Mouse (Mus musculus) hindlimb bud, embryonic 11.5 days (tissue): ENCODE results near the gene Ccdc96.

Experiments used
- DNase-seq: peaks from one replicate; pipeline ENCODE4 v3.0.0-alpha.2; 2012; ENCODE audit warnings: low read depth, low spot score; ENCODE audit errors: extremely low spot score

Gene Ccdc96

GRCm38 (mm10) chr5:36472876-36473655, 11.3 kb upstream of the Ccdc96 start:
- no peak for DNase-seq

DNA sequence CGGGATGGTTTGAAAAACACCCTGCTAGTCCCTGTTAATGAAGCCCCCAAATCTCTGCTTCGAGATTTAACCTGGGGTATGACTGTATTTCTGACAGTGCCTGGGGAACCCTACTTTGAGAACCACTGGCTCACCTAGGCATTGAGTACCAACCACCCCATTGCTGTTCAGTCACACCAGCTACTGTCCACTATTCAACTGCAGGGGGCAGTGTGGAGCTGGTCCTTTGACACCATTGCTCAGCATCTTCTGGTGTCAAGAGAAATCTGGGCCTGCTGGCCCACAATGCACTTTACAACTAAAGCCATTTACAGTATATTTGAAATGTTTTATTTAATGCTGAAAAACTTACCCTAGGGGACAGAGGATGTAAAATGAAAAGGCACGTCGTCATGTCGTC, 10.1 kb upstream of the Ccdc96 start:
- DNase-seq: no peak

GRCm38 (mm10) chr5:36477486-36477885, 6.9 kb upstream of the Ccdc96 start:
- DNase-seq: no peak

DNA sequence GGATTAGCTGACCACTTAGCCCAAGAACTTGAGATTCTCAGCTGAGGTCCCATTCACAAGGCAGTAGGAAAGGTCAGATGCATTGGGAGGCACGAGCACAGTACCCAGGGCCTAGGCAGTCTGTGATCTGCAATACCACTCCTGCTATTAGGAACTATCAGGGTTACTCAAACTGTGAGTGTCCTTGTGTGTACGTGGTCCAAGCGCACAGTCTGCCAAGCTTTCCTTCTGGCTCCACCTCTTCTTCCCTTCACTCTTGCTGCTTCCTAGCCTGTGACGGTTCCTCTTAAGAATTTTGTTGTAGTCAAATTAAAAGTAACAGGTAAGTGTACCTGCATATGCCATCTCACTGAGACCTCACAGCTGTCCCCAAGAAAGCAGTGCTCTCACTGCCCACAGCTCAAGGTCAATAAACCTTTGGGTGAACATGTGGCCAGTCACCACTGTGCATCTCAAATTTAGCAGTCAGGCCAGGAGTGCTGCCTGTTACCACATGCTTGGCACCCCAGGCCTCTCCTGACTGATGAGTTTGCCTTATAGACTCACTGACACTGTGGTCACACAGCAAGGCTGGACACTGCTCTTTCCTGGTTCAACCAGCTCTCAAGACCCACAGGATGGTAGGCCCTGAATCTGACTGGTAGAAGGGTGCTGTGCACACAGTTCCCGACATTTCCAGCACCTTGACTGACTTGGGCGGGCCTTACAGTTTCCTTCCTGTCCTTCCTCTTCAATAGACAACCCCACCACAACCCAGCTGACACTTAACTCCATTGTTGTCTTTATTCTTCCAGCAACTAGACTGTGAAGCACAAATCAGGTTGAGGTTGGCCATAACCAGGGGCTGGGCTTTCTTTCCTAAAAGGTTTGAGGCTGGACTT, 5.6 kb upstream of the Ccdc96 start:
- DNase-seq: no peak

DNA sequence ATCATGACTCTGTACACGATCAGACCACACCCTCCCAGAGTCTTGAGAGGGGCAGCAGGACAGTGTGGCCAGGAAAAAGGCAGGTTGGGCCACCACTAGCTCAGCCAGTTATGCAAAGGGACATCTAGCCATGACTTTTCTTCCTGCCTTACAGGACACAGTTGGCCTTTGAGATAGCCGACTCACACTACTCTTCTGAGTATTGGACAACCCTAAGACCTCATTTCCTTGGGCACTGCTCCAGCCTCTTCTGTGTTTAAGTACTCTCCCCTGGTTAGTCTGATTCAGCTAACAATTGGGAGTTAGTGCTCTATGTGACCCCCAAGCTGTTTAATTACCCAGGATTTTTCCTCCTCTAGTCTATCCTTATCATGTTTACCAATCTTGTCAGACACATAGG, 4.7 kb upstream of the Ccdc96 start:
- DNase-seq: no peak

GRCm38 (mm10) chr5:36480398-36480797, 4.0 kb upstream of the Ccdc96 start:
- DNase-seq: no peak

GRCm38 (mm10) chr5:36481114-36481513, 3.3 kb upstream of the Ccdc96 start:
- DNase-seq: no peak

DNA sequence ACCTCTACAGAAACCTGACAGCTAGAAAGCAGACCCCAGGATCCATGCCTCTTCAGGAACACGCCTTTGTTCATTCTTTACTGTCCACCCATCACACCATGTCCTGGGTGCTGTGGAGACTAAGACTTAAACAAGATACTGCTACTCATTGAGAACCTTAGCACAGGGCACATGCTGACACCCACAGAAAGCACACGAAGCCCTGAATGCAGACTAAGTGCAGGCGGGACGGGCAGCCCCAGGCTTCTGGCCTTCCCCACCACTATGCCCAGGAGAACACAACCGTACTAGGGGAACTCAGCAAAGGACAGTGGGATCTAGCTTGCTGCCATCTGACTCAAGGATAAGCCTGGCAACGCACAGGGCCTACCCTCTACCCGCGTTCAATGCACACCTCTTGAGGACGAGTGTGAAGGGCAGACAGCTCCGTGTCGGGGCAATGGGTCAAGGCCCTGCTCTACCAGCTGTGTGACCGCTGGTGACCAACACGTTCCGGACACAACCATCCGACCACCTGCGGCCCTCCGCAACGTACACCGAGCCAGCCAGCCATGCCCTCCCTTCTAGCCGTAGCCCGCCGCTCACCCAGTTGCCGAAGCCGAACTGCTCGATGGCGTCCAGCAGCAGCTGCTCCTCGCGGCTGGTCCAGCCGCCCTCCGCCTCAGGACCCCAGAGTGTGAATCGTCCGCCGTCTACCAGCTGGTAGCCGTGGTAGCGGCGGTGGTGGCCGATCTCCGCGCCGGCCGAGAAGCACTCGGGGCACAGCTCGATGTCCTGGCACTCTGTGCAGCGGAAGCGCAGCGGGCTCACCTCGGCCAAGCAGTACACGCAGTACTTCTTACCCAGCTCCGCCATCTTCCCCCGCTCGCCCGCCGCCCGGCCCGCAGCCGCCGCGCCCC, 936 bp upstream of the Ccdc96 start:
- no peak for DNase-seq

DNA sequence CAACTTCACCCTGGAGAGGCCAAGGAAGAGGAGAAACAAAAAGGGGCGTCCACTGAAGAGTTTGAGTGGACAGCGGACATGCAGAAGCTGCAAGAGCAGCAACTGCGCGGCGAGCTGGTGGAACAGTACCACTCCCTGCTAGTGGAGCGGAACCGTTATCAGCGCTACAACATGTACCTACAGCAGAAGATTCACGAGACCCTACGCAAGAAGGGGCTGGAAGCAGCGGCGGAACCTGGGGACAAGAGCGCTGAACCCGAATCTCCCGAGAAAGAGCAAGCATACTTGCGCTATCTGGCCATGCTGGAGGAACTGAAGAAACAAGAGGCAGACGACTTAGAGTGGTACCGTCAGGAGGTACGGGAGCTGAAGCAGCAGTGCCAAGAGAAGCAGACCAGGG, 918 bp downstream of the Ccdc96 start:
- no peak for DNase-seq

- DNase-seq: no peak
These were observed 4.8 kb downstream of the Ccdc96 start for GRCm38 (mm10) chr5:36489225-36489624.

DNA sequence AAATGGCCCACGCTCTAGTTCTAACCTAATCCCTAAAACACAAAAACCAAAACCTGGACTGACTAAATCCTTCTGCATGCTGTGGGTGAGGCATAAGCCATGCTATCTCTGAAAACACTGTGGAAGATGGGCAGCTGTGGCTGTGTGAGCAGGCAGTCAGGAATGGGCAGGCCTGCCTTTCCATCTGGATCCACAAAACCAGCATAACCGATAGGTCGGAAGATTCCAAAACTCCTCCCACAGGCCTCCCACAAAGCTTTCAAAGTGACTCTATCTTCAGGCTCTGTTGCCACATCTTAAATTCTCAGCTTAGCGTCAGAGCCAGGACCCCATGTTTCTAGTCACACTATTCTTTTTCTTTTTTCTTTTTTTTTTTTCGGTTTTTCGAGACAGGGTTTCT, 9.5 kb downstream of the Ccdc96 start:
- no peak for DNase-seq

GRCm38 (mm10) chr5:36494709-36495108, 10.3 kb downstream of the Ccdc96 start:
- no peak for DNase-seq

- no peak for DNase-seq
These were observed 20.8 kb downstream of the Ccdc96 start for GRCm38 (mm10) chr5:36505235-36505634.

DNA sequence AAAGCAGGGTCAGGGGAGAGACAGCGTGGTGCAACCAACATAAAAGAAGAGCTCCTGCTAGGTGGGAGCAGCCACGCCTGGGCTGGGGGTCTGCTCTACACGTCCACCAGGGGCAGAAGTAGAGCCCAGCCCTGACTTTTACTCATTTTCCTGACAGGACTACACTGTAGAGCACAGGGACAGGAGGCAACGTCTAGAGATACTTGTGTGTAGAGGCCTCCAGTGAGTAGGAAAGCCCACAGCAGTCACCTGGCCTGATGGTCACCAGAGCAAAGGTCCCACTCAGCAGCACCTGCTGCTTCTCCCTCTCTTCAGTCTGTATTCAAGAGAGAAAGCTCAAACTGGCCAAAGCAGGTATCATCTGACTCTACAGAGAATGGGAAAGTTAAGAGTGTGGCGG, 21.3 kb downstream of the Ccdc96 start:
- DNase-seq: no peak

GRCm38 (mm10) chr5:36508351-36508750, 24.0 kb downstream of the Ccdc96 start:
- DNase-seq: no peak

- no peak for DNase-seq
These were observed 26.6 kb downstream of the Ccdc96 start for GRCm38 (mm10) chr5:36510956-36511355.

DNA sequence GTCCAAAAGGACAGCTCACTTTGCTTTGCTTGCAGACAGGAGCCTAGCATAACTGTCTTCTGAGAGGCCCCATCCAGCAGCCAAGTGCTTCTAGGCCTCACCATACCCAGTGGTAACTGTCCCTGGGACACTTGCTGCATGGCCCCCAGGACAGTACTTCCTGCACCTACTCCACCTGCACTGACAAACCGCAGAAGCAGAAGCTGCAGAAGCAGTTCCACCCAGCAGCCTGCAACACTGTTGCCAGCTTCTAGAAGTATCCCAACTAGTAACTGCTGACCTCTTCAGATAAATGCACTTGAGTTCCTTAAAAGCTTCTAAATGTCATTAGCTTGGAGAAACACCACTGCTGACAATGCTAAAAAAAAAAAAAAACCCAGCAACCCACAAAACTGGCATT, 30.7 kb downstream of the Ccdc96 start:
- DNase-seq: no peak

DNA sequence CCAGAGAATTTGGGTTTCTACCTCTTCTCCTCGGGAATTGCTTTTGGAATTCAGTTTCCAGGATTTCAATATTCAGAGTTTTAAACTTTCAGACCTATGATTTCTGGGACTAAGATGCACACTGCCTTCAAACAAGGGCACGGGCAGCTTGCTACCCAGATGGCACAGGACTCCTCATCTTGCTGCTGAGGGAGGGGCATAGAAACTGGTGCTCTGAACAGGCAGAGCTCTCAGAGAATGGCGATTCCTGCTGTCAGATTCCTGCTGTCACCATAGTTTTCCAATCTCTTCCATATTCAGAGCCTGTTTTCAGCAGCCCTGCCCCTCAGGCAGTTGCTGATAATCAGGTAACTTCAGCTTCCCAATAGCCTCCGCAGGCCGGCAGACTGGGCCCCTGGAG, 31.2 kb downstream of the Ccdc96 start:
- DNase-seq: no peak

GRCm38 (mm10) chr5:36517596-36517995, 33.2 kb downstream of the Ccdc96 start:
- DNase-seq: no peak

- no peak for DNase-seq
These were observed 35.4 kb downstream of the Ccdc96 start for GRCm38 (mm10) chr5:36519751-36520150.

- DNase-seq: no peak
These were observed 38.4 kb downstream of the Ccdc96 start for GRCm38 (mm10) chr5:36522782-36523181.
